Mouse (Mus musculus): ENCODE data around the gene Tor3a.

Gene Tor3a

DNA sequence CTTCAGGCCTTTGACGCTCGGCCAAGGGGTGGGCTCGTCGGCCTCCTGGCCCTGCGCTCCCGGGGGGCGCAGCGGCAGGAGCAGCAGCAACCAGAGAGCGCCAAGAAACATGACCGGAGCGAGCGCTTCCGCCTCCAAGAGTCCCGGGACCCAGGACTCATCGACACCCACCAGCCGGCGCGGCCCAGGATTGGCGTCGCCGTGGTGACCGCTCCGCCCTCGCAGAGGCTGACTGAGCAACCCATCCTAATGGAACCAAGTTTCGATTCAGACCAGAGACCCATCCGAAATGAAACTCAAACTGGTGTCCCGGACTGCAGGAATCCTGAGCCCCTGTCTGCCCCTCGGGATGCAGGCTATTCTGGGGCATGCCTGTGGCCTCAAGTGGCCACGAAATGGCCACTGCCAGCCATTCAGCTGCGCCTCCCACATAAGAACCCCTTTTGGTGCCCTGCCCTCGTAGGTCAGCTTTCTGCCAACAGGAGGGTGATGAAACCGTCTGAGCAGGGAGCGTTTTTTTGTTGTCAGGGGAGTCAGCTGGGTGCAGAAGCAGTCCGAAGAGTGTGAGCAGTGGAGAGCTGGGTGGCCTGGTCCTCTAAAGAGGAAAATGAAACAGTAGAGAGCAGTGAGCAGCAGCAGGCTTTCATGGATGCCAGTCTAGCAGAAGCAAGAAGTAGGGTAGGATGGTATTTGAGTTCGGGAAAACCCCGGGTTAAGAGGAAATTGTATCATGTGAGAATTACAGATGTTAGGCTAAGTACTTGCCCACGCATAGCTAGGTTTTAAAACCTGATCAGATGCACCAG lies at the start of gene Tor3a:
TSS of gene Tor3a (minus strand) at position 162 of the 806 bp plus-strand sequence.
- no peak for DNase-seq (ENCODE audit: low spot score)

GRCm38 (mm10) chr1:156722089-156722488 lies 47.9 kb upstream of the Tor3a start:
- no peak for DNase-seq (ENCODE audit: low spot score)

- DNase-seq (ENCODE audit: low spot score), result no peak
These were observed 45.9 kb upstream of the Tor3a start for GRCm38 (mm10) chr1:156720046-156720445.

- peak; percentile 94 for DNase-seq (ENCODE audit: low spot score)
These were observed 45.0 kb upstream of the Tor3a start, which contains the start of gene Fam20b for GRCm38 (mm10) chr1:156718950-156719805. Fam20b (minus strand) TSS chr1:156719086.

DNA sequence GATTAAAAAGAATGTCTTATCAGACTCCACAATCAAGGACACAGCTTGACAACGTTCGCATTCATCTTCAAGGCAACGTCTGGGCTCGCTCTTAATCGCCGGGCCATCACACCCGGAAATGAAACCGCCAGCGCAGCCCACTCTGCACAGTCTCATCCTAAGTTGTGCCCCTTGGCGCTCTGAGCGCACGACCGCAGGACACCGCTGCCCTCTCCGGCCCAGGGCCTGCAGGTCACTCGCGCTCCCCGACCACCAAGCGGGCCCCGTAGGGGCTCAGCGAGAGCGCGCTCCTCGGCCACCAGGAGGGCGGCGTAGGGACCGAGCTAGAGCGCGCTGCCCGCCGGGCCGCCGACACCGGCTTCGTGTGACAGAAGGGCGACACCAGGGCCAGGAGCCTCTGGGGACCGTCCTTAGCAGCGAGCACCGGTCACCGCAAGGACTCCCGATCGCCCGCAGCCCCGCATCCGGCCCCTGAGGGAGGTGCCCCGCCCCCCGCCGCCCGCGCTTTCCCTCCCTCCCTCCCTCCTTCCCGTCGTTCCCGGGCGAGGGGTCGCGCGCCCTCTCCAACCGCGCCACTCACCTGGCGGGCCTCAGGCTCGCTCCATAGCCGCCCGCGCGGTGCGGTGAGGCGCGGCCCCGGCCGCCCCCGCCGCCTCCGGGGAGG lies 44.3 kb upstream of the Tor3a start:
- DNase-seq (ENCODE audit: low spot score), result no peak

GRCm38 (mm10) chr1:156717751-156718285 lies 43.7 kb upstream of the Tor3a start:
- DNase-seq (ENCODE audit: low spot score), result no peak

DNA sequence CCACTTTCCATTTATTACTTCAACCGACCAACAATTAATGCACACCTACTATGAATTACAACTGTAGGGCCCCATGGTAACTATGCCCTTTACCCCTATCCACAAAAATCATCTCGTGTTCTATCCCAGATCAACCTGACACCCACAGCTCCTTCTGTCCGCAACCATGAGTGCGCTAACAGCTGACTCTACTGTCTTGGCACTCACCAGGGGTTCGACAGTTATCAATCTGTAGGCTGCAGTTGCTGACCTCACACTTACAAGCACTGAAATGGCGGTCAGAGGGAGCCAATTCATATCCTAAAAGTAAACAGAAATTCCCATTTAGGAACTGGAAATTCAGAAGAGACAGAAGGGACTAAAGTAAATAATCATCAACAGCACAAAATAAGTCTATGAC lies 42.5 kb upstream of the Tor3a start:
- no peak for DNase-seq (ENCODE audit: low spot score)

DNA sequence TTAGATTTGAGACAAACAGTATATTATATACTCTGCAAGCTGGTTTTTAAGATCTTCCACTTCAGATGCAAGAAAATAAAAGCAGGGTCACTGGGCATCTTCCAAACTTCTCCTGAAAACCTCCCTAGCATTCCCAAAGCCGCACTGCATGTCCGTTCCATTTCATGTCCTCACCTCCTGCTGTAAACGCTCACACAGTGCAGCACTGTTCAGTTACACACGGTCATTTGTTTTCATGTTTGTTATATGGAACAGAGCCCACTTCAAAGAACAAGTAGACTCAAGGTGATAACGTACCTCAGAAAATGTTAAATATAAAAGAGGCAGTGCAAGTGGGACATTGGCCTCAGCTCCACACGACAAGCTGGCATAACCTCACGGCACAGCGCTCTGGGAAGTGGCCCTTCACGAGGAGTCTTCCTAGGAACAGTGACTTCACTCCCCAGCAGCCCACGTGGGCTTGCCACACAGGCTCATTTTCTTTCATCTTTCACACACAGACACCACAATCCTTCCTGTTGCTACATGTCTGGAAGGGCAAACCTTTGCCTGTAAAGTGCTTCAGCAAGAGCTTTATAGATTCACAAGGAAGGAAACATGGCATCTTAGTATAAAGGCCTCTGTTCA lies 36.4 kb upstream of the Tor3a start:
- no peak for DNase-seq (ENCODE audit: low spot score)

- no peak for DNase-seq (ENCODE audit: low spot score)
These were observed 34.5 kb upstream of the Tor3a start for GRCm38 (mm10) chr1:156708672-156709071.

- no peak for DNase-seq (ENCODE audit: low spot score)
These were observed 31.6 kb upstream of the Tor3a start for GRCm38 (mm10) chr1:156705696-156706285.

DNA sequence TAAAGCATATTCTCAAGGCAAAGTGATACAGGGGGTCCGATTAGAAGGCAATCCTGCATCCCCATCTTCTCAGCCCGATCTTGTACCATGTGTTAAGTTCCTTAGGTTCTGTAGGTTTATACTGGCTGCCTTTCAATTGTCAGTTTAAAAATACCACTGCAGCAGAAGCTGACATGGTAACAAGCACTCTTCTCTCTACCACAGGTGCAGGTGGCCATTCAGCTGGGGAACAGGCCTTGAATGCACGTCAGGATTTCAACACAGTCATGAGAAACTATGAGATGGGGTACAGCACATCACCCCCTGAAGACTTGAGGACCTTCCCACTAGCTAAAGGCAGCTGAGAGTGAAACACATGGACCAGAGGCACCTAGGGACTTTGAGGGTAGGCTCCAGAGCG lies 29.3 kb upstream of the Tor3a start:
- DNase-seq (ENCODE audit: low spot score), result no peak

DNA sequence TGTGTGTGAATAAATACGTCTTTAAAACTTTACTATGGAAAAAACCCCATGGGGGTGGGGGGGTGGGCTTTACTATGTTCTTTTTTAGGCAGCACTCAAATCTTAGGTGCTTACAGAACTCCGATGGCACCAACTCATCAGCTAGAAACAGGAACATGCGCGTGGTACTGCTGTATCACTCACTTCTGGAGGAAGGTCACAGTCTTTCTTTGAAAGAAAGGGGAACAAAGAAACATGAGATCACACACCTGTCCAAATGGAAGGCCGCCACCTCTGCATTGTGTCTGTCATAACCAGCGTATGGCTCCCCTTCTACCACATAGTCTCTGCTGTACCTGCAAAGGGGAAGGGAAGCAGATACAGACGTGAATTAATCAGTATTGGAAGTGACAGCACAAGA lies 28.0 kb upstream of the Tor3a start:
- DNase-seq (ENCODE audit: low spot score), result no peak

GRCm38 (mm10) chr1:156686025-156686661 lies 12.0 kb upstream of the Tor3a start:
- no peak for DNase-seq (ENCODE audit: low spot score)

DNA sequence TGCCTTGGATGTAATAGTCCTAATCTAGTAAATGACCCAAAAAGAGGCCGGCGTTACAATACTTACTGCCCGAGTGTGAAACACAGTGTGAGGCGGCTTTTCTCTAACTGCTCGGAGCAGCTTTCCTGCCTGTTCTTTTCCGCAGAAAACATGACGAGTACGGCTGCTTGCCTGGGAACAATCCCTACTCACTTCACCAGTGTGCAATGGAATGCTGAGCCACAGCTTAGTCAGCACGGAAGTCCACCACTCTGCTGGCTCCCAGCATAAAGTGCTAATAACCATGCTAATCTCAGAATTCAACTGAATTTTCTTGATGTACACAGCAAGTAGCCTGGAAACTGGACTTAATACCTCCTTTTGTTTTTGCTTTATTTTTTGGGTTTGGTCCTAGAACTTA lies 5.4 kb upstream of the Tor3a start:
- no peak for DNase-seq (ENCODE audit: low spot score)

DNA sequence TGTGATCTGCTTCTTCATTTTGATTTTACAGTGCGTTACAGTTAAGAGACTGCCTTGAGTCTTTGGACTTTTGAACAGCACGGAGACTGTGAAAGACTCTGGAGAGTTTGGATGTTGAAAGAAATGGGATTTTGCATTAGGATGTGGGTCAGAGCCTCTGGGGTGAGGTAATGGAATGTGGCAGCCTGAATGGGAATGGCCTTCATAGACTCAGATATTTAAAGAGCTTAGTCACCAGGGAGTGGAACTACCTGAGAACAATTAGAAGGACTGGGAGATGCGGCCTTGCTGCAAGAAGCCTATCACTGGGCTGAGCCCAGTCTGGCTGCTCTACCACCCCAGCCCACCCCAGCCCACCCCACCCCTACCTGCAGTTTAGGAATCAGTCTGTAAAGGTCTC lies 3.1 kb upstream of the Tor3a start:
- DNase-seq (ENCODE audit: low spot score), result no peak

DNA sequence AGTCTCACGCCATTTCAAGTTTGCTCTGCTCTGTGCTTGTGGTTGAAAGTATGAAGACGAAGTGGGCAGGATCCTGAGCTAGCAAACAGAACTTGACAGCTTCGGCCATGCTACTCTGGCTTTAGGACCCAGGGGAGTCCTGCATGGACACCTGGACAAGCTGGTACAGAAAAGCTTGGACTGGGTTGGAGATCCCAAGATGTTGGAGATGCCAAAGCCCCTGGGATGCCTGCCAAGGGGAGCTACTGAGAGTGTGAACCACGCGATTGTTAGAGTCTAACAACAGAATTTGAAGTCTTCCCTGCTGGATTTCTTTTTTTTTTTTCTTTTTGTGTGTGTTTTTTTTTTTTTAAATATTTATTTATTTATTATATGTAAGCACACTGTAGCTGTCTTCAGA lies 2.4 kb upstream of the Tor3a start:
- no peak for DNase-seq (ENCODE audit: low spot score)

- DNase-seq (ENCODE audit: low spot score), result no peak
These were observed 2.0 kb upstream of the Tor3a start for GRCm38 (mm10) chr1:156676171-156676570.

DNA sequence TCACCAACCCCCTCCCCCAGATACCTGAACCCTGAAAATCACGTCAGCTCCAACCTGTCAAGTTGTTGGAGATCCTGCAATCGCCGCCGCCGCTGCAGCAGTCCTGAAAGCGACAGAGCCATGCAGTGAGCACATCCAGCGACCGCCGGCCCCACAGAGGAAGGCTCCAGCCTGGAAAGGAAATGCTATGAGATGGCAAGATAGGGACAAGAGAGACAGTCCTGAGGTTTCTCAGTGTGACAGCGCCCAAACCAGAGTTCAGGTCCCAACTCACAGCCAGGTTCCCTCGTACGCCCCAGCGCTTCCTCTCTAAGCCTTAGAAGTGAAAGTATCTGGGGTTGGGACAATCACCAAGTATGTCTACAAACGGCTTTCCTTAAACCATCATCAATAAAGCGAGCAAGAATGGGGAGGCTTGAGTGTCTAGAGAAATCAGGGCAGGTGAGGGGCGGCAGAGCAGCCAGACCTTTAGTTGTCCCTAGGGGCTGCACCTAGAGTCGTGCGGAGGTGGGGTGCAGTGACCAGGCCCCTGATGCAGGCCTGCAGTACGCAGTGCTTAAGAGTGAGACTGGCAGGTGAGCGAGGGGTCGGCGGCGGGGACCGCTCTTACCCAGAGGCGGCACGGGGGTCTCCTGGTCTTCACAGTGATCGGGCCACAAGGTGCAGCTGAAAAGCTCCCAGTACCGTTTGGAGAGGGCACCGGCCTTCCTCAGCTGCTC lies 521 bp downstream of the Tor3a start:
- DNase-seq (ENCODE audit: low spot score), result no peak

DNA sequence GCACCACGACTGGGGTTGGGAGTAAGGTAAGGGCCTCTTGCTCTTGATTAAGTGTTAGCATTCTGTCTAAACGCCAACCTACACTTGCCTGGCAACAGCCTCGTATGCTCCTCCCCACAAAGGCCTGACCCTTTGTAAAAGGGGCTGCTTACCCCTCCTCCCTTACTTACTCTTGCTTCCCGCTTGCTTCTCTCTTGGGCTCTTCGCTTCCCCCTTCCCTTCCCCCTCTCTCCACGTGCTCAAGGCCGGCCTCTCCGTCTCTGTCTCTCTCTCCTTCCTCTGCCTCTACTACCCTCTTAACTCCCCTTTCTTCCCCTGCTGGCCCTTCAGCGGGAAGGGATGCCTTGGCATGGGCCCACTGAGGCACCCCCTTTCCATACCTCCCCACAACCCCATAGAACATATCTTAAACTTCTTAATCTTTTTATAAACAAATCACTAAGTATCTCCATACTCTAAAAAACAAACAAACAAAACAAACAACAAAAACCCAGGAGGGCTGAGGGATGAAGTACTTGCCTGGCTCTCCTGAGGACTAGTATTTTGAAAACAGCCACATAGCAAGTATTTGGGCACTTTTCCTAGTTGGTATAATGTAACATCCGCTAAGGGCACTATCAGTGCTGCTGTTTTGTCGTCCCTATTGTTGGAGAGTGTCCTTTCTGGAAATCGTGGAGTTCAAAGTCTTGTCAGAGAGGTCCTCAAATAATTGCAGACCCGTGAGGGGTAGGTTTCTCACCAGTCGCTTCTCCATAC lies 1.3 kb downstream of the Tor3a start:
- no peak for DNase-seq (ENCODE audit: low spot score)

GRCm38 (mm10) chr1:156671921-156672320 lies 2.2 kb downstream of the Tor3a start:
- no peak for DNase-seq (ENCODE audit: low spot score)
